ENCODE assay signal across 10 mouse cellular contexts in genomic region chr7:138006971-138007370, GRCm38 (mm10).
DNase-seq lines count a peak whose midpoint lies in the region; ATAC-seq and TF ChIP-seq lines count a peak whose summit lies in the region.
"Had no signal": no experiment of that assay in that cellular context is flagged by ENCODE, and none has a peak within 500 bp of the region (broad histone marks: within the 10 kb centered on the region; RNA-seq: fewer than 3 reads in every experiment).

No protein-coding gene starts in this region.

- no peaks in the 10 kb centered on the region for H3K36me3 ChIP-seq in liver, postnatal 0 days (replicated peaks; ENCODE audit: insufficient read depth, low read length)
- H3K36me3 ChIP-seq: embryonic facial prominence, embryonic 15.5 days had no signal

- no peak overlapping the region for H3K4me2 ChIP-seq in liver, postnatal 0 days (ENCODE audit: low read depth, low read length)
- H3K4me2 ChIP-seq: embryonic facial prominence, embryonic 15.5 days had no signal

- H3K4me1 ChIP-seq in liver, postnatal 0 days (ENCODE audit: insufficient read depth): no peaks in the 10 kb centered on the region
- H3K4me1 ChIP-seq: embryonic facial prominence, embryonic 15.5 days had no signal

- H3K4me3 ChIP-seq in liver, postnatal 0 days (ENCODE audit: low read depth, low read length): no peak overlapping the region
- H3K4me3 ChIP-seq: embryonic facial prominence, embryonic 15.5 days had no signal

- no peak for TF ChIP-seq EP300 in liver, postnatal 0 days (IDR thresholded peaks at IDR 0.05; ENCODE audit: low read depth)

- 51% methylated on average over 3 of the region's 3 CpGs for WGBS in liver, postnatal 0 days (ENCODE audit: insufficient replicate concordance)

- H3K27me3 ChIP-seq in liver, postnatal 0 days (ENCODE audit: insufficient read depth, low read length): no peaks in the 10 kb centered on the region
- H3K27me3 ChIP-seq: embryonic facial prominence, embryonic 15.5 days had no signal

- peak; percentile 17; the same call in 1 of the 2 replicates for ATAC-seq in liver, postnatal 0 days
- no peak for ATAC-seq in CD4-positive, CD25-positive, alpha-beta regulatory T cell, adult 4 months
- ATAC-seq: lung, postnatal 0 days had no signal

- H3K27ac ChIP-seq in liver, postnatal 0 days (ENCODE audit: low read depth): no peak overlapping the region
- H3K27ac ChIP-seq: embryonic facial prominence, embryonic 15.5 days had no signal

- TF ChIP-seq CTCF in liver, postnatal 0 days (IDR thresholded peaks at IDR 0.05; ENCODE audit: low read depth): no peak

- H3K9ac ChIP-seq in liver, postnatal 0 days (replicated peaks): no peak overlapping the region
- H3K9ac ChIP-seq: embryonic facial prominence, embryonic 15.5 days had no signal

- DNase-seq in adrenal gland, adult 2 months: peak; percentile 33
- DNase-seq in adrenal gland, postnatal 4 days (ENCODE audit: low spot score in 2 of 2): no peak
- no peak for DNase-seq in liver, postnatal 0 days
- DNase-seq in liver: no peak
- DNase-seq in heart, adult 8-10 months (ENCODE audit: low spot score): peak; percentile 21
- DNase-seq in right cerebral cortex, adult 18-20 months: peak; percentile 8
- DNase-seq in kidney, postnatal 25 days: no peak

- no peaks in the 10 kb centered on the region for H3K9me3 ChIP-seq in liver, postnatal 0 days (ENCODE audit: low read length)
- H3K9me3 ChIP-seq: embryonic facial prominence, embryonic 15.5 days had no signal

Comparison
In these comparisons a context has a peak if more than half of its experiments do, and no peak if none do; other contexts are left out.
1. DNase-seq: peak in adrenal gland, adult 2 months (single experiment), heart, adult 8-10 months (single experiment) and right cerebral cortex, adult 18-20 months (single experiment); none in adrenal gland, postnatal 4 days (0 of 2), liver, postnatal 0 days (single experiment), liver (single experiment) and kidney, postnatal 25 days (0 of 2).